ENCODE assay signal across 15 mouse cellular contexts in the genomic region with DNA sequence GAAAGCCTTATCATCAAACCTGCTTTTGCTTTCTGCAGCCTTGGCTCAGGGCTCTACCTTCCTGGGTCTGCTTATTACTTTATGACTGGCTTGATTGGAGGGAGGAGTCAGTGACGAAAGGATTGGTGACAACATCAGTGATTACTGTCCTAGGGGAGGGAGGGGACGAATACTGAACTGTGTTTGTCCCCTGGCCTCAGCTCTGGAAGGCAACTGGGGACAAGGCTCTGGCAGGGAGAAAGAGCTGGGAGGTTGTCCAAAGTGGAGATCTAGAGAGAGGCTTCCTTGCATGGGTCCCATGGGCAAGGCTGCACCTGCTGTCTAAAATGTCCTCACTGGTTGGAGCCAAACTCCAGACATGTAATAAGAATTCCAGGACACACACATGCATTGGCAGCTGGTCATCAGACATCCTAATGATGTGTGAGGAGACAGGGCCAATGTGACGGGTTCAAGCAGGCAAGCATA. TPM values are rescaled to one million over a fixed set of nuclear protein-coding genes. Genes with fewer than 3 reads are reported as not detected.
A peak's percentile ranks its signal among the peaks of the same experiment; 100 is the strongest.
DNase-seq lines count a peak whose midpoint lies in the region; ATAC-seq and TF ChIP-seq lines count a peak whose summit lies in the region.
"Had no signal": no experiment of that assay in that cellular context is flagged by ENCODE, and none has a peak within 500 bp of the region (broad histone marks: within the 10 kb centered on the region; RNA-seq: fewer than 3 reads in every experiment).

No protein-coding gene starts in this region.

- H3K27ac ChIP-seq in lung, embryonic 14.5 days (ENCODE audit: low read depth) = no peak overlapping the region
- no peak overlapping the region for H3K27ac ChIP-seq in kidney, embryonic 15.5 days
- H3K27ac ChIP-seq: neural tube, embryonic 12.5 days; stomach, embryonic 15.5 days had no signal

- no peak for TF ChIP-seq POLR2A in lung, adult 2 months (IDR thresholded peaks at IDR 0.05; ENCODE audit: borderline replicate concordance, extremely low read depth, low read depth, low read length)

- no peak overlapping the region for H3K9ac ChIP-seq in lung, embryonic 14.5 days
- H3K9ac ChIP-seq in kidney, embryonic 15.5 days = no peak overlapping the region
- H3K9ac ChIP-seq: neural tube, embryonic 12.5 days; stomach, embryonic 15.5 days had no signal

- no peak overlapping the region for H3K4me3 ChIP-seq in lung, embryonic 14.5 days (ENCODE audit: low read depth, low read length)
- no peak overlapping the region for H3K4me3 ChIP-seq in lung, adult 2 months (replicated peaks; ENCODE audit: extremely low read depth, low read depth, low read length)
- no peak overlapping the region for H3K4me3 ChIP-seq in kidney, embryonic 15.5 days (replicated peaks)
- H3K4me3 ChIP-seq: neural tube, embryonic 12.5 days; stomach, embryonic 15.5 days had no signal

- TF ChIP-seq CTCF in lung, embryonic 14.5 days (IDR thresholded peaks at IDR 0.05; ENCODE audit: low read depth) = no peak
- no peak for TF ChIP-seq CTCF in lung, adult 2 months (IDR thresholded peaks at IDR 0.05; ENCODE audit: insufficient read depth, low read length)

- no peaks in the 10 kb centered on the region for H3K9me3 ChIP-seq in lung, embryonic 14.5 days (ENCODE audit: low read depth, low read length)
- H3K9me3 ChIP-seq in kidney, embryonic 15.5 days (replicated peaks) = 0 out of 2 replicates have a peak, but pooled peaks cover 4% of the 10 kb centered on the region
- H3K9me3 ChIP-seq: neural tube, embryonic 12.5 days; stomach, embryonic 15.5 days had no signal

- WGBS in lung, embryonic 14.5 days = 44% methylated on average over 3 of the region's 3 CpGs
- WGBS in lung, adult 2 months = 65% methylated on average over 3 of the region's 3 CpGs
- WGBS in large intestine, adult 2 months = 25% methylated on average over 3 of the region's 3 CpGs
- 81% methylated on average over 3 of the region's 3 CpGs for WGBS in kidney, embryonic 15.5 days

- no peaks in the 10 kb centered on the region for H3K36me3 ChIP-seq in lung, embryonic 14.5 days (ENCODE audit: insufficient read depth)
- H3K36me3 ChIP-seq in kidney, embryonic 15.5 days = no peaks in the 10 kb centered on the region
- H3K36me3 ChIP-seq: neural tube, embryonic 12.5 days; stomach, embryonic 15.5 days had no signal

- H3K27me3 ChIP-seq in lung, embryonic 14.5 days (ENCODE audit: insufficient read depth, low read length) = no peaks in the 10 kb centered on the region
- H3K27me3 ChIP-seq in kidney, embryonic 15.5 days = no peaks in the 10 kb centered on the region
- H3K27me3 ChIP-seq: neural tube, embryonic 12.5 days; stomach, embryonic 15.5 days had no signal

- peak; percentile 40 for DNase-seq in adrenal gland, adult 2 months
- DNase-seq in adrenal gland, adult 18-20 months (ENCODE audit: low spot score in 2 of 2) = no peak
- DNase-seq in lung, embryonic 14.5 days = peak; percentile 72
- DNase-seq in lung, adult 2 months = no peak
- peak; percentile 69 for DNase-seq in large intestine, adult 2 months (ENCODE audit: low read depth, low spot score)
- no peak for DNase-seq in layer of hippocampus, postnatal 10 days (ENCODE audit: low spot score in 2 of 2)
- DNase-seq in cerebellum, adult 9-10 months = no peak
- DNase-seq: embryo, embryonic 11 days; right cerebral cortex, postnatal 14 days had no signal

- H3K4me1 ChIP-seq in lung, embryonic 14.5 days (ENCODE audit: insufficient read depth) = no peaks in the 10 kb centered on the region
- H3K4me1 ChIP-seq in lung, adult 2 months (ENCODE audit: control insufficient read depth, insufficient read depth, low read length) = no peaks in the 10 kb centered on the region
- H3K4me1 ChIP-seq in kidney, embryonic 15.5 days = peaks cover 17% of the 10 kb centered on the region
- H3K4me1 ChIP-seq: neural tube, embryonic 12.5 days; stomach, embryonic 15.5 days had no signal

- peak; percentile 82 for ATAC-seq in lung, embryonic 14.5 days (ENCODE audit: insufficient read depth)
- ATAC-seq in kidney, embryonic 15.5 days (replicated peaks; ENCODE audit: low FRiP score) = no peak
- ATAC-seq: hindbrain, embryonic 16.5 days had no signal

- no peak overlapping the region for H3K4me2 ChIP-seq in lung, embryonic 14.5 days
- no peak overlapping the region for H3K4me2 ChIP-seq in kidney, embryonic 15.5 days
- H3K4me2 ChIP-seq: liver, embryonic 11.5 days; midbrain, embryonic 11.5 days; neural tube, embryonic 12.5 days; stomach, embryonic 15.5 days had no signal

RNA-seq across cellular contexts. Expression of a gene that starts 59.7 kb away (rescaled TPM):
- 10 to 100 TPM; 43.5 to 44.5 TPM for total RNA-seq in adrenal gland, adult 2 months (2021)
- polyA plus RNA-seq in adrenal gland, adult 2 months (2012; rRNA removed) = 14.8 and 15.2 TPM in 2 replicates
- total RNA-seq in adrenal gland, adult 18-20 months (2021) = 10 to 100 TPM; 36.3 to 48.5 TPM
- polyA plus RNA-seq in lung, embryonic 14.5 days (2014; fragmentation: Nextera tagmentation; extraction: Ambion mirVana) = 92.3 and 93.1 TPM in 2 replicates
- polyA plus RNA-seq in lung, adult 2 months (2012; rRNA removed) = 18.2 and 18.5 TPM in 2 replicates
- 10.1 and 13.8 TPM in 2 replicates for polyA plus RNA-seq in large intestine, adult 2 months (2012; rRNA removed)
- 65.5 and 67.1 TPM in 2 replicates for polyA plus RNA-seq in kidney, embryonic 15.5 days (2015; fragmentation: Nextera tagmentation; extraction: Ambion mirVana)
- total RNA-seq in layer of hippocampus, postnatal 10 days (2021) = 10 to 100 TPM; 68.6 to 74.6 TPM

Comparison
In these comparisons a context has a peak if more than half of its experiments do, and no peak if none do; other contexts are left out.
1. DNase-seq: peak in adrenal gland, adult 2 months (single experiment), lung, embryonic 14.5 days (single experiment) and large intestine, adult 2 months (single experiment); none in adrenal gland, adult 18-20 months (0 of 2), lung, adult 2 months (single experiment), layer of hippocampus, postnatal 10 days (0 of 2) and cerebellum, adult 9-10 months (single experiment).